ENCODE assay signal across 23 mouse cellular contexts in genomic region chr8:120745226-120745625, GRCm38 (mm10). TPM values are rescaled to one million over a fixed set of nuclear protein-coding genes. Genes with fewer than 3 reads are reported as not detected.
DNase-seq lines count a peak whose midpoint lies in the region; ATAC-seq and TF ChIP-seq lines count a peak whose summit lies in the region.
"Had no signal": no experiment of that assay in that cellular context is flagged by ENCODE, and none has a peak within 500 bp of the region (broad histone marks: within the 10 kb centered on the region; RNA-seq: fewer than 3 reads in every experiment).

No protein-coding gene starts in this region.

- no peaks in the 10 kb centered on the region for H3K27me3 ChIP-seq in CH12.LX (replicated peaks)
- H3K27me3 ChIP-seq in splenic B cell, adult 2 months (ENCODE audit: control insufficient read depth, insufficient read depth, low read length, poor library complexity, severe bottlenecking), result no peaks in the 10 kb centered on the region
- H3K27me3 ChIP-seq: Patski had no signal

- no peak overlapping the region for H3K9ac ChIP-seq in CH12.LX (ENCODE audit: insufficient read depth, low read depth)
- H3K9ac ChIP-seq: forebrain, postnatal 0 days; heart, embryonic 15.5 days; limb, embryonic 13.5 days had no signal

- no peaks in the 10 kb centered on the region for H3K79me2 ChIP-seq in CH12.LX (replicated peaks; ENCODE audit: control insufficient read depth, extremely low read depth, insufficient read depth, poor library complexity, severe bottlenecking)

- DNase-seq in layer of hippocampus, adult 9-11 months, result peak; percentile 47
- no peak for DNase-seq in layer of hippocampus, postnatal 25 days (ENCODE audit: extremely low spot score in 1 of 2, low spot score in 1 of 2)
- DNase-seq in CH12.LX (ENCODE audit: extremely low read depth), result no peak
- DNase-seq in brain, adult 2 months (ENCODE audit: low read depth, low spot score), result peak; percentile 20
- peak; percentile 52 for DNase-seq in splenic B cell, adult 2 months (ENCODE audit: low read depth, low spot score)
- DNase-seq in cerebellum, postnatal 25 days, result no peak
- DNase-seq: adrenal gland, postnatal 14 days; cerebellum, adult 2 months; forebrain, postnatal 0 days; heart, postnatal 4 days; kidney, adult 8-10 months; kidney, postnatal 4 days; lung, postnatal 10 days; right cerebral cortex, postnatal 14 days; thymus, adult 18-20 months; thymus, postnatal 4 days had no signal

- peaks cover 26 to 80% of the 10 kb centered on the region in 2 experiments for H3K36me3 ChIP-seq in CH12.LX (replicated peaks in 1 of 2; ENCODE audit: control insufficient read depth in 1 of 2, insufficient read depth in 1 of 2, low read length in 1 of 2)
- H3K36me3 ChIP-seq in splenic B cell, adult 2 months (ENCODE audit: control insufficient read depth, insufficient read depth, low read length, poor library complexity, severe bottlenecking), result peaks cover 43% of the 10 kb centered on the region
- H3K36me3 ChIP-seq: forebrain, embryonic 10.5 days; heart, embryonic 15.5 days; limb, embryonic 13.5 days had no signal

- no peak overlapping the region for H3K4me2 ChIP-seq in CH12.LX (ENCODE audit: insufficient read depth, low read depth, poor library complexity, severe bottlenecking)
- H3K4me2 ChIP-seq: heart, embryonic 15.5 days; limb, embryonic 13.5 days had no signal

- no peaks in the 10 kb centered on the region for H3K9me3 ChIP-seq in CH12.LX (replicated peaks; ENCODE audit: low read length)
- H3K9me3 ChIP-seq: forebrain, embryonic 10.5 days; heart, embryonic 15.5 days; limb, embryonic 13.5 days had no signal

- no peak overlapping the region for H3K4me3 ChIP-seq in CH12.LX (replicated peaks in 1 of 3; ENCODE audit: low read depth in 2 of 3, low read length in 2 of 3, poor library complexity in 1 of 3)
- H3K4me3 ChIP-seq: forebrain, embryonic 10.5 days; heart, adult 2 months; heart, embryonic 15.5 days; limb, embryonic 13.5 days had no signal

- ATAC-seq in activated CD4-positive, CD25-positive, alpha-beta regulatory T cell, adult 4 months, result no peak
- ATAC-seq: forebrain, postnatal 0 days; hindbrain, embryonic 16.5 days; Patski had no signal

- no peak for TF ChIP-seq POLR2A in CH12.LX (IDR thresholded peaks at IDR 0.05; ENCODE audit: low read depth, low read length)

- dilution Hi-C loops in CH12.LX (cut with MboI; ENCODE audit: extremely low pct_ligation_motif_present, extremely low pct_unique_long_range_greater_than_20kb, low sequenced_read_pairs), result no loop called here

- no peak for TF ChIP-seq RAD21 in CH12.LX (IDR thresholded peaks at IDR 0.05; ENCODE audit: low read depth, low read length)

- H3K4me1 ChIP-seq in CH12.LX (ENCODE audit: control insufficient read depth in 1 of 2, insufficient read depth in 2 of 2), result peaks cover 57 to 89% of the 10 kb centered on the region in 2 experiments

- in situ Hi-C loops in CH12.LX (cut with MboI; ENCODE audit: low pct_ligation_motif_present, low pct_unique_long_range_greater_than_20kb, low sequenced_read_pairs), result no loop called here

- peak overlapping the region; percentile 65; the same call in 1 of the 2 replicates for H3K27ac ChIP-seq in CH12.LX (ENCODE audit: insufficient read depth, low read depth)
- H3K27ac ChIP-seq: forebrain, embryonic 10.5 days; heart, adult 2 months; heart, embryonic 15.5 days; limb, embryonic 13.5 days had no signal

- no peak for TF ChIP-seq EP300 in CH12.LX (IDR thresholded peaks at IDR 0.05; ENCODE audit: low read length)

- TF ChIP-seq CTCF in CH12.LX (conservative IDR thresholded peaks at IDR 0.05 in 1 of 2, IDR thresholded peaks at IDR 0.05 in 1 of 2; ENCODE audit: low read depth in 2 of 2, low read length in 2 of 2), result no peak

TF ChIP-seq in CH12.LX, 34 proteins besides CTCF, POLR2A, EP300 and RAD21:
- no peak for TF ChIP-seq POLR2AphosphoS2 (IDR thresholded peaks at IDR 0.05; ENCODE audit: low read depth, low read length)
- no peak for TF ChIP-seq SIN3A (IDR thresholded peaks at IDR 0.05; ENCODE audit: low read length)
- TF ChIP-seq NELFE (IDR thresholded peaks at IDR 0.05; ENCODE audit: low read depth, low read length), result no peak
- TF ChIP-seq UBTF (IDR thresholded peaks at IDR 0.05; ENCODE audit: low read depth, low read length), result no peak
- no peak for TF ChIP-seq MEF2A (IDR thresholded peaks at IDR 0.05; ENCODE audit: borderline replicate concordance, low read depth, low read length)
- TF ChIP-seq NRF1 (IDR thresholded peaks at IDR 0.05; ENCODE audit: low read depth, low read length), result no peak
- no peak for TF ChIP-seq KAT2A (IDR thresholded peaks at IDR 0.05; ENCODE audit: insufficient replicate concordance, low read length)
- no peak for TF ChIP-seq SMC3 (IDR thresholded peaks at IDR 0.05; ENCODE audit: low read depth, low read length)
- no peak for TF ChIP-seq ETS1 (conservative IDR thresholded peaks at IDR 0.05; ENCODE audit: low read depth, low read length)
- TF ChIP-seq JUN (IDR thresholded peaks at IDR 0.05; ENCODE audit: insufficient read depth, low read depth, low read length), result no peak
- no peak for TF ChIP-seq HCFC1 (IDR thresholded peaks at IDR 0.05; ENCODE audit: low read depth, low read length)
- no peak for TF ChIP-seq GABPA (IDR thresholded peaks at IDR 0.05; ENCODE audit: insufficient replicate concordance, low read depth, low read length)
- TF ChIP-seq USF2 (conservative IDR thresholded peaks at IDR 0.05; ENCODE audit: low read depth, low read length), result no peak
- no peak for TF ChIP-seq TBP (conservative IDR thresholded peaks at IDR 0.05; ENCODE audit: low read depth, low read length)
- TF ChIP-seq JUND (conservative IDR thresholded peaks at IDR 0.05; ENCODE audit: low read depth, low read length), result no peak
- no peak for TF ChIP-seq TCF12 (IDR thresholded peaks at IDR 0.05; ENCODE audit: low read depth, low read length)
- TF ChIP-seq ZNF384 (IDR thresholded peaks at IDR 0.05; ENCODE audit: low read depth, low read length), result no peak
- TF ChIP-seq MAX (IDR thresholded peaks at IDR 0.05; ENCODE audit: low read length), result no peak
- TF ChIP-seq CHD2 (IDR thresholded peaks at IDR 0.05; ENCODE audit: low read length), result no peak
- TF ChIP-seq E2F4 (IDR thresholded peaks at IDR 0.05; ENCODE audit: insufficient replicate concordance, low read depth, low read length), result no peak

RNA-seq across cellular contexts. Expression of gene Irf8, which starts 9.1 kb away (rescaled TPM):
- 1 to 10 TPM; 4.1 to 4.2 TPM for total RNA-seq in layer of hippocampus, postnatal 25 days (2021)
- 16.3 and 17.7 TPM in 2 replicates for total RNA-seq in CH12.LX (2012; rRNA removed)
- 11.2 and 13.3 TPM in 2 replicates for total RNA-seq in CH12.LX (2014; rRNA removed)
- polyA plus RNA-seq in CH12.LX (2012; ENCODE audit: insufficient read length, low read depth), result 34.3 and 37.4 TPM in 2 replicates
- 10 to 100 TPM; 17.9 to 24.8 TPM for polyA plus RNA-seq in activated CD4-positive, CD25-positive, alpha-beta regulatory T cell, adult 4 months (2017; shearing (Covaris generic))

Comparison
In these comparisons a context has a peak if more than half of its experiments do, and no peak if none do; other contexts are left out.
1. DNase-seq: peak in layer of hippocampus, adult 9-11 months (single experiment), brain, adult 2 months (single experiment) and splenic B cell, adult 2 months (single experiment); none in layer of hippocampus, postnatal 25 days (0 of 2), CH12.LX (single experiment) and cerebellum, postnatal 25 days (0 of 2).